Mouse (Mus musculus): ENCODE data around the gene Btbd3.
"Not testable (repeated sequence)": the region's sequence is repeated elsewhere in the genome, so short reads cannot be mapped to it uniquely, and the experiment has no call there.

Btbd3 gene

GRCm38 (mm10) chr2:138279641-138280040 lies 23.3 kb downstream of the Btbd3 start:
- DNase-seq (ENCODE audit: low spot score): no peak

- no peak for DNase-seq (ENCODE audit: low spot score)
These were observed 23.9 kb downstream of the Btbd3 start for GRCm38 (mm10) chr2:138280225-138280711.

GRCm38 (mm10) chr2:138281550-138282201 lies 25.3 kb downstream of the Btbd3 start:
- DNase-seq (ENCODE audit: low spot score): no peak

- DNase-seq (ENCODE audit: low spot score): no peak
These were observed 27.0 kb downstream of the Btbd3 start for GRCm38 (mm10) chr2:138283372-138283771.

GRCm38 (mm10) chr2:138283856-138284255 lies 27.5 kb downstream of the Btbd3 start:
- DNase-seq (ENCODE audit: low spot score): no peak

- no peak for DNase-seq (ENCODE audit: low spot score)
These were observed 29.4 kb downstream of the Btbd3 start for GRCm38 (mm10) chr2:138285811-138286210.

GRCm38 (mm10) chr2:138290154-138290553 lies 33.8 kb downstream of the Btbd3 start:
- no peak for DNase-seq (ENCODE audit: low spot score)

GRCm38 (mm10) chr2:138294286-138294685 lies 37.9 kb downstream of the Btbd3 start:
- no peak for DNase-seq (ENCODE audit: low spot score)

GRCm38 (mm10) chr2:138306236-138306635 lies 49.9 kb downstream of the Btbd3 start:
- DNase-seq (ENCODE audit: low spot score): no peak

- DNase-seq (ENCODE audit: low spot score): no peak
These were observed 59.3 kb downstream of the Btbd3 start for GRCm38 (mm10) chr2:138315644-138316043.

- no peak for DNase-seq (ENCODE audit: low spot score)
These were observed 64.0 kb downstream of the Btbd3 start for GRCm38 (mm10) chr2:138320408-138320807.

GRCm38 (mm10) chr2:138321041-138321481 lies 64.7 kb downstream of the Btbd3 start:
- DNase-seq (ENCODE audit: low spot score): no peak

GRCm38 (mm10) chr2:138322270-138323114 lies 66.1 kb downstream of the Btbd3 start:
- no peak for DNase-seq (ENCODE audit: low spot score)

GRCm38 (mm10) chr2:138326367-138326766 lies 70.0 kb downstream of the Btbd3 start:
- no peak for DNase-seq (ENCODE audit: low spot score)

GRCm38 (mm10) chr2:138334198-138334597 lies 77.8 kb downstream of the Btbd3 start:
- DNase-seq (ENCODE audit: low spot score): not testable (repeated sequence)

- DNase-seq (ENCODE audit: low spot score): no peak
These were observed 81.6 kb downstream of the Btbd3 start for GRCm38 (mm10) chr2:138337886-138338494.

- DNase-seq (ENCODE audit: low spot score): no peak
These were observed 82.2 kb downstream of the Btbd3 start for GRCm38 (mm10) chr2:138338524-138338923.

- no peak for DNase-seq (ENCODE audit: low spot score)
These were observed 99.0 kb downstream of the Btbd3 start for GRCm38 (mm10) chr2:138355366-138355765.

- no peak for DNase-seq (ENCODE audit: low spot score)
These were observed 106.1 kb downstream of the Btbd3 start for GRCm38 (mm10) chr2:138362474-138362873.

- DNase-seq (ENCODE audit: low spot score): no peak
These were observed 109.0 kb downstream of the Btbd3 start for GRCm38 (mm10) chr2:138365391-138365790.

- no peak for DNase-seq (ENCODE audit: low spot score)
These were observed 118.2 kb downstream of the Btbd3 start for GRCm38 (mm10) chr2:138374556-138374955.

GRCm38 (mm10) chr2:138378855-138379254 lies 122.5 kb downstream of the Btbd3 start:
- no peak for DNase-seq (ENCODE audit: low spot score)

- DNase-seq (ENCODE audit: low spot score): no peak
These were observed 128.4 kb downstream of the Btbd3 start for GRCm38 (mm10) chr2:138384762-138385161.

Data from layer of hippocampus, adult 9-10 months (tissue).